Comparison of ENCODE assay signal across 9 mouse cellular contexts in the genomic region with DNA sequence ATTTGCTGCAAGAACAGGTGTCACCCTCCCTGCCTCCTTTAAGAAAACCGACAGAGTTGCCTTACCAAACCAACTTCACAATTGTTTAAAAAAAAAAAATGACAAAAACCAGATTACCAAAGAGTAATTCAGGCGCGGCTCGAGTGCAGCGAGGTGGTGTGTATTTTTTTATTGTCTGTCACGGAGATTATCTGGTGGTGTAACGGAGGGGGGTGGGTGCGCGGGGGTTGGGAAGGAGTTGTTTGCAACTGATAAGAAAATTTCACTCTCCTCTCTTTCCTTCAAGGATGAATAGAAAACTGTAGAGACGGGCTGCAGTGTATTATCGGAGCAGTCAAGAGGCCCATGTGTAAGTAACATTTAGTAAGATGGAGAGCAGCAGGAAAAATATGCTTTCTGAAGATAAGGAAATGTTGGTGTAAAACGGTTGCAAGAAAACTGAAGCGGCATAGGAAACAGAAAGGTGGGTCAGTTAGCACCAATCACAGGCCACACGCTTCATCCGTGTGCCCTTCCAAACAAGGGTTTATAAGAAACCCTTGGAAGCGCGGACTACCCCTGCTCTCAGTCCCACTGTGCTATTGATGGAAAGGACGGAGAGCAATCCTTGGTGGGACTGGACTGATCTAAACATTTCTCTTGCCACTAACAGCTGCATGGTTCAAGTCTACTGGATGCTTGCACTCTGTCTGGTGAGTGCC. TPM values are rescaled to one million over a fixed set of nuclear protein-coding genes. Genes with fewer than 3 reads are reported as not detected.
DNase-seq lines count a peak whose midpoint lies in the region; ATAC-seq and TF ChIP-seq lines count a peak whose summit lies in the region.
"Had no signal": no experiment of that assay in that cellular context is flagged by ENCODE, and none has a peak within 500 bp of the region (broad histone marks: within the 10 kb centered on the region; RNA-seq: fewer than 3 reads in every experiment).

No protein-coding gene starts in this region.

- DNase-seq in forebrain, embryonic 10.5 days (ENCODE audit: extremely low spot score, low spot score) = no peak
- no peak for DNase-seq in forebrain, embryonic 11.5 days (ENCODE audit: low spot score)
- no peak for DNase-seq in thymus, adult 2 months
- DNase-seq in thymus, postnatal 25 days = no peak
- DNase-seq in urinary bladder, postnatal 4 days (ENCODE audit: low spot score in 2 of 2) = no peak
- no peak for DNase-seq in cerebellum, postnatal 4 days (ENCODE audit: low spot score in 2 of 2)
- DNase-seq in cerebellum, adult 9-11 months = no peak

- peak overlapping the region; percentile 53; the same call in 1 of the 2 replicates for H3K27ac ChIP-seq in forebrain, embryonic 10.5 days
- H3K27ac ChIP-seq in forebrain, embryonic 11.5 days (ENCODE audit: low read depth, low read length) = no peak overlapping the region
- peak overlapping the region; percentile 100 for H3K27ac ChIP-seq in thymus, adult 2 months (ENCODE audit: control insufficient read depth, insufficient read depth, low read length)
- H3K27ac ChIP-seq in macrophage = no peak overlapping the region
- H3K27ac ChIP-seq: neural tube, embryonic 12.5 days had no signal

- no peak overlapping the region; the same call in 1 of the 2 replicates for H3K4me2 ChIP-seq in forebrain, embryonic 11.5 days (ENCODE audit: low read depth, low read length, severe bottlenecking)
- H3K4me2 ChIP-seq: neural tube, embryonic 12.5 days had no signal

- H3K79me2 ChIP-seq in macrophage (ENCODE audit: inconsistent target) = no peaks in the 10 kb centered on the region

- peaks cover 15% of the 10 kb centered on the region for H3K4me1 ChIP-seq in forebrain, embryonic 10.5 days
- H3K4me1 ChIP-seq in forebrain, embryonic 11.5 days (replicated peaks; ENCODE audit: control insufficient read depth, insufficient read depth, low read length) = 0 out of 2 replicates have a peak, but pooled peaks cover 3% of the 10 kb centered on the region
- H3K4me1 ChIP-seq in thymus, adult 2 months (replicated peaks; ENCODE audit: control insufficient read depth, insufficient read depth, low read length) = peaks cover 22% of the 10 kb centered on the region
- H3K4me1 ChIP-seq: neural tube, embryonic 12.5 days had no signal

- no peak for TF ChIP-seq CTCF in thymus, adult 2 months (IDR thresholded peaks at IDR 0.05; ENCODE audit: borderline replicate concordance, control insufficient read depth, extremely low read depth, insufficient read depth, low read length, poor library complexity)

- H3K4me3 ChIP-seq in forebrain, embryonic 10.5 days = peak overlapping the region; percentile 2; the same call in 1 of the 2 replicates
- H3K4me3 ChIP-seq in forebrain, embryonic 11.5 days (ENCODE audit: low read depth, low read length) = no peak overlapping the region
- H3K4me3 ChIP-seq in thymus, adult 2 months (ENCODE audit: control insufficient read depth, insufficient read depth, low read length) = peak overlapping the region; percentile 88
- H3K4me3 ChIP-seq in macrophage (ENCODE audit: inconsistent target) = 0 out of 2 replicates have a peak overlapping the region, but pooled peaks have one; percentile 1
- H3K4me3 ChIP-seq: neural tube, embryonic 12.5 days had no signal

- no peak for ATAC-seq in forebrain, embryonic 11.5 days (replicated peaks; ENCODE audit: low FRiP score)

- H3K27me3 ChIP-seq in forebrain, embryonic 10.5 days (ENCODE audit: poor library complexity, severe bottlenecking) = no peaks in the 10 kb centered on the region
- H3K27me3 ChIP-seq in forebrain, embryonic 11.5 days (ENCODE audit: control insufficient read depth, insufficient read depth, low read length) = no peaks in the 10 kb centered on the region
- H3K27me3 ChIP-seq in thymus, adult 2 months (ENCODE audit: control insufficient read depth, insufficient read depth, low read length) = no peaks in the 10 kb centered on the region
- H3K27me3 ChIP-seq: neural tube, embryonic 12.5 days had no signal

- H3K9me3 ChIP-seq in forebrain, embryonic 10.5 days = no peaks in the 10 kb centered on the region
- H3K9me3 ChIP-seq in forebrain, embryonic 11.5 days (ENCODE audit: control insufficient read depth, low read length) = no peaks in the 10 kb centered on the region
- H3K9me3 ChIP-seq: neural tube, embryonic 12.5 days had no signal

- no peak overlapping the region for H3K9ac ChIP-seq in forebrain, embryonic 11.5 days (ENCODE audit: low read length)
- H3K9ac ChIP-seq: neural tube, embryonic 12.5 days had no signal

- H3K36me3 ChIP-seq in forebrain, embryonic 10.5 days (replicated peaks) = no peaks in the 10 kb centered on the region
- H3K36me3 ChIP-seq in forebrain, embryonic 11.5 days (ENCODE audit: control insufficient read depth, insufficient read depth, low read length) = no peaks in the 10 kb centered on the region
- H3K36me3 ChIP-seq in thymus, adult 2 months (ENCODE audit: control insufficient read depth, insufficient read depth, low read length) = no peaks in the 10 kb centered on the region
- no peaks in the 10 kb centered on the region for H3K36me3 ChIP-seq in macrophage (ENCODE audit: inconsistent target)
- H3K36me3 ChIP-seq: neural tube, embryonic 12.5 days had no signal

- TF ChIP-seq POLR2A in thymus, adult 2 months (IDR thresholded peaks at IDR 0.05; ENCODE audit: control insufficient read depth, extremely low read depth, insufficient read depth, low read length, poor library complexity) = no peak

- WGBS in forebrain, embryonic 10.5 days = 48% methylated on average over 18 of the region's 18 CpGs
- WGBS in forebrain, embryonic 11.5 days = 42% methylated on average over 18 of the region's 18 CpGs
- WGBS in thymus, adult 2 months = 6% methylated on average over 18 of the region's 18 CpGs
- WGBS in macrophage (ENCODE audit: missing documents) = 18% methylated on average over 16 of the region's 18 CpGs

RNA-seq across cellular contexts. Expression of gene Cdk17, which starts 17.2 kb away (rescaled TPM):
- polyA plus RNA-seq in forebrain, embryonic 10.5 days (2016; fragmentation: Nextera tagmentation; extraction: Ambion mirVana) = 17.6 and 18.2 TPM in 2 replicates
- polyA plus RNA-seq in forebrain, embryonic 11.5 days (2014; fragmentation: Nextera tagmentation; extraction: Ambion mirVana) = 34.4 and 37.4 TPM in 2 replicates
- polyA plus RNA-seq in thymus, adult 2 months (2012; rRNA removed) = 79.2 and 79.5 TPM in 2 replicates
- total RNA-seq in macrophage (2018; cell fraction: chromatin; rRNA removed) = 100 to 1,000 TPM in 2 of 26 experiments, 10 to 100 TPM in 24; 29.0 to 176 (median 49.5) TPM
- 10 to 100 TPM; 12.8 to 45.6 (median 16.7) TPM for total RNA-seq in macrophage (2018; cell fraction: cytosol; rRNA removed)
- total RNA-seq in macrophage (2018; cell fraction: nucleus; rRNA removed) = 100 to 1,000 TPM in 2 of 26 experiments, 10 to 100 TPM in 24; 20.4 to 105 (median 36.0) TPM
- polyA plus RNA-seq in macrophage (2018) = 15.0 to 16.1 TPM (median 15.3 TPM) in 3 replicates

Comparison
In these comparisons a context has a peak if more than half of its experiments do, and no peak if none do; other contexts are left out.
1. H3K27ac ChIP-seq: peak in forebrain, embryonic 10.5 days (single experiment) and thymus, adult 2 months (single experiment); none in forebrain, embryonic 11.5 days (single experiment) and macrophage (single experiment).